Mouse (Mus musculus) effector memory CD4-positive, alpha-beta T cell, adult 7 months (primary cell): ENCODE data around the gene Epb41l5. TPM values are rescaled to one million over a fixed set of nuclear protein-coding genes. Genes with fewer than 3 reads are reported as not detected.

ENCODE experiments used
- polyA plus RNA-seq: library from polyadenylated mRNA; unstranded; fragments of 100-300 nt; shearing (Covaris generic); gene quantifications from one replicate; pipeline ENCODE4 v1.2.1, GENCODE M21; 2017

Gene Epb41l5
- 5.3 TPM for polyA plus RNA-seq

DNA sequence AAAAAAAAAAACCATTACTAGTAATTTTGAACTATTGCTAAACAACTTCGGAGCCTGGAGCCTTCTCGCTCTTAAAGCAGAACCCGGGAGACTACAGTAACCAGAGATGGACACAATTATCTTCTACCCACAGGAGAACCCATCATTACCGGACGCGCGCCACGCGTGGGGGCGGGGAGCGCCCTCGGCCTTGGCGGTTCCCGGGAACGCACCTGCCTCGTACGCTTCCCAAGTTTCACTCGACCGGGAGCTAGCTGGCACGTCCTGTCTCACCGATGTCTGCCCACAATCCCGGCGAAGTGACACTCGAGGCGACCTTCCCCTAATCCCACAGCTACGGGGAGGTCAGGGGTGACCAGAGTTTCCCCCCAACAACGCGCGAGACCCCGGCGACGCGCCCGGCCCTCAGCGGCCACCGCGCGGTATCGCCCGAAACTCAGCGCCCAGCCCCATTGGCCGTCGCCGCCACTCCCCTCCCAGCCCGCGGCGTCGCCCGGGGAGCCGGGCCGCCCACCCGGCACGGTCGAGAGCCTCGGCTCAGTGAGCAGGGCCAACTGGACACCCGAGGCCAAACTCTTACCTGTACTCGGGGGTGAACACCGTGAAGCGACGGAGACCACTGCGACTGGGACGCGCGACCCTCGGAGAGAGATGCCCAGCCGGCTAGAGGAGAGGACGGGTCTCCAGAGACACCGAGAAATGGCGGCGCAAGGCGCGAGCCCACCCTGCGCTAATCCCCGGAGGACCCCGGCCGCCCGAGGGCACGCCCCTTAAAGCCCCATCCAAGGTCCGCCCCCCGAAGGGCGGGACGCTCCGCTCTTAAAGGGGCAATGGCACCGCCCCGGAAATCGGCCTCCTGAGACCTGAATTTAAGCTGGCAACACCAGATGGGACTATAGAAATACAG, at the start of gene Epb41l5:
Epb41l5 (minus strand) TSS at position 796 of the 907 bp plus-strand sequence.

DNA sequence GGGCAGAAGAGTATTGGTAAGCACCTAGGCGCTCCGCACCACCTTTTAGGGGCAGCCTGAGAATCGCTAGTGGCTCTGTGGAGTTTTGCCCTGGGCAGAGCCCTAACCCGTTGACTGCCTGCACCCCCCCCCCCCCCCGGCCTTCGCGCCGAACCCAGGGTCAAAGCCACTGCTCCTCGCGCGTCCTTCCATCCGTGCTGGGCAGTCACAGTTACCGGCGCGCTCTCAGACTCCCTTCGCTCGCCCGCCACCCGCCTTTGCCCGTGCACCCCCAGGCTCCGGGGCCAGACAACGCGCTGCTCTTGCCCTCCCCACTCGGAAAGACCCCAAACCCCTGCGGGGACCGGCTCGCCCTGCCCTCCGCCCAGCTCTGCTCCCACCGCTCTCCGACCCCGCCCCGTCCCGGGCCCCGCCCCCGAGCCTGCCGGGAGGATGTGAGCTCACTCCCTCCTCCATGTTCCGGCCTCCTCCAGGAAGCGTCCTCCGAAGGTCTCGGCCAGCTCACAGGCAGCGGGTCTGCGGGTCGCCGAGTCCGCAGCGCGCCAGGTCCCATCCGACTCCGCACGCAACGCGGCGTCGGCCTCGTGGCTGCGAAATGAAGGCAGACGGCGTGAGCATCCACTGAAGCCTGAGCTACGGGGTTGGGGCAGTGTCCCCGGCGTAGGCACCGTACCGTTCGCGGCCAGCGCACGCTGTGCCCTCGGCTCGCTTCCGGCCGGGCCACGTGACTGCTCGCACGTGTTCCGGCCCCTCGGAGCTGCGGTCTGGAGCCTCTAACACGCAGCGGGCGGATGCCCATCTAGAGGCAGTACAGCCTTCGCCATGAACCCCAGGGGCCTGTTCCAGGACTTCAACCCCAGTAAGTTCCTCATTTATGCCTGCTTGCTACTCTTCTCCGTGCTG, 122.9 kb downstream of the Epb41l5 start, which contains the start of gene Tmem185b:
Tmem185b (plus strand) TSS at position 472 of the 903 bp plus-strand sequence.

DNA sequence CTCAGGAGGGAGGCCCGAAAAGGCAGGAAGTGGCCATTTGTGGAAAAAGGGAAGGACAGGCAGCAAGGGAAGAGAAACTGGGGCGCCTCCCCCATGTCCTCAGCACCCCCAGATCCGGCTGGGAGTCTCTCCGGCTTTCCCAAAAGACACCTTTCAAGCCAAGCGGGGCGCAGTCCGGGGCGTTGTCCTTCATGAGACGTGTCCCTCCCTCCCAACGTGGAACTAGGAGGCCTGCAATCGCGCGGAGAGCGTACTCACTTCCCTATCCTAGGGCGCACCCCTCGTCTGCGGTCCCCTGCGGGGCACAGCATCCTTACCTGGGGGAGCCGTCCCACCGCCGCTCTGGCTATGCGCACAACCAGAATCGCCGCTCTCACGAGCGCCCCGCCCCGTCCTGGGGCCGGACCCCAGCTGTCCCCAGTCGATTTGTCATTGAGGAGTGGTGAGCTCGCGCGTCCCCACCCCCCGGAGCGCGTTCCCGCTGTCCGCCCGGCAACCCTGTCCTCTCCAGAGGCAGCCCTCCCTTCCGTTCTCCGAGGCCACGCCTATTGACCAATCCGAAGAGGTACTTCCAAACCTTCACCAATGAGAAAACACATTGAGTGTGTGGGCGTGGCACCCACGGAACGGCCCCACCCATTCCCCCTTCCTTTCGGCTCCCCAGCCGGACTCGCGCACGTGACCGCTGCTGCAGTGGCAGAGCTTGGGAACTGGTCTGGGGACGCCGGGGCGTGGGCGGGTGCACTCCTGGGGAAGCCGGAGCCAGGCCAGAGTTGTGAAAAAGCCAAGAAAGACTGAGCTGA, 144.3 kb downstream of the Epb41l5 start, which contains the start of gene Ralb:
Ralb (minus strand) TSS at position 535 of the 803 bp plus-strand sequence.

Other genes with a start within 250 kb of the Epb41l5 start
- gene Inhbb, start 226.8 kb downstream of the Epb41l5 start, polyA plus RNA-seq: not detected
- 5.5 TPM for gene Ralb, start 144.2 kb downstream of the Epb41l5 start, polyA plus RNA-seq
- gene Tmem185b, start 122.8 kb downstream of the Epb41l5 start, polyA plus RNA-seq: 15.6 TPM
- gene Ptpn4, start 188.6 kb upstream of the Epb41l5 start, polyA plus RNA-seq: 27.0 TPM